Mouse (Mus musculus) gastrocnemius, adult 8-10 months (tissue): ENCODE results near the gene Pdpr. TPM values are rescaled to one million over a fixed set of nuclear protein-coding genes. Genes with fewer than 3 reads are reported as not detected.
"Not testable (repeated sequence)": the region's sequence is repeated elsewhere in the genome, so short reads cannot be mapped to it uniquely, and the experiment has no call there.

Source experiments
- DNase-seq, 2 experiments: peaks; one replicate each; pipeline ENCODE4 v3.0.0; 2022; ENCODE audit warnings: low spot score in 2 of 2
- total RNA-seq, 4 experiments: library from RNA; stranded (reverse); gene quantifications; 2 replicates each; pipeline ENCODE4 v1.2.4; 2022

The Pdpr gene
- total RNA-seq, 4 experiments from 2014 or later, result 110 to 135 (median 133) TPM

DNA sequence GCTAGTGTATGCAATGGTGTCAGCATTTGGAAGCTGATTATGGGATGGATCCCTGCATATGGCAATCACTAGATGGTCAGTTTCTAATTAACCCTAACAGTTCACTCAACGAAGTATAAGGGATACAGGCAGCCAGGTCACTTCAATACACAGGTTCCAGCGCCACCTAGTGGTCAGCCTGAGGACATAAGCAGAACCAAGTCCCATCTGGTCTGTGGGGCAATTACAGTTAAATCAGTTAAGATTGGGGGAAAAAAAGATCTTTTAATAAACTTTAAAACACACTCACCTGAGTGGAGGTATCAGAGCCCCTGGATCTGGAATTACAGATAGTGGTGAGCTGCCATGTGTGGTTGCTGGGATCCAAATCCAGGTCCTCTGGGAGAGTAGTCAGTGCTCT, 4.3 kb upstream of the Pdpr start:
- DNase-seq, result peak in 1 of 2 experiments; percentile 27

DNA sequence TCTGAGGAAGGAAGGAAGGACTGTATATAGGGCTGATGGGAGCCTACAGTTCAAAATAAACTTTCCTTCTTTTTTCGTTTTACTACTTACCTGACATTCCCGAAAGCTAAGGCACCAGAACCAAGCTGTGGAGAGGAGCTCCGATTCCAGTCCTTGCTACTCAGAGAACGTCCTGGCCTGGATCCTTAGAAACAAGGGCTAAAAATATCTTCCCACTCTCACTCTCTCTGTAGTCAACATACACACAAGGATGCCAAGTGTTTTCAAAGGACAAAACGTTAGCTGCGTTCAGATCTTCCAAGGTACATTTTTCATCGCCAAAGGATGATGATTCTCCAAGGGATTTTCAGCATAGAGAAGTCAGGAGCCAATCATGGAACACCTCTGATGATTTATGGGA, 2.7 kb upstream of the Pdpr start:
- DNase-seq, result peak; percentile 16 to 17

- DNase-seq, result not testable (repeated sequence)
Observed at GRCm38 (mm10) chr8:111092326-111092725, 2.1 kb upstream of the Pdpr start, which contains the start of gene Clec18a. Gene Clec18a, minus strand, starts transcription at chr8:111092426.

DNA sequence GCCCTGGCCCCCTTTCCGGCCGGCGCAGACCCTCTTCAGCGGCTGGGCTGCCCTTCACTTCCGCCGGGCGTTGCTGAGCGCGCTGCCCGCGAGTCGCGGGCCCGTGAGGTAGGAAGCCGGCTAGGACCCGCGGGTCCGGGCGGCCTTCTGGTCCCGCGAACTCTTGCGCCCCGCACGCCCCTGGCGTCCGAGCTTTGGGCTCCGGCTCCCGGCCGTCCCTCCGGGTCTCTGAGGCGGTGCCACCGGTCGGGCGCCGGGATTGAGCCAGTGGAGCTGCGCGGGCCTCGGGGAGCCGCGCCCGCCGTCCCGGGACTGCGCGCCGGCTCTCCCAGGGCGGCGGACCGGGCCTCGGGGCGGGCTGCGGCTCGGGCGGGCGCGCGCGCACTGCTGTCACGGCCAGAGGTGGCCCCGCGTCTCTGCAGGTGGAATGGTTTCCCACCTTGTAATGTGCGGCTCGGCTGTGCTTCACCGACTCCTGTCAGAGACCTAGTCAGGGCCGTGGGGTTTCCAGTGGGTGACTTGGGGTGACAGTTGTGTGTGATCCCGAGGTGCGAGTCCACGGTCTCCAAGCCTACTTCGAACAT, 381 bp downstream of the Pdpr start:
- DNase-seq, result peak in 1 of 2 experiments; percentile 12

DNA sequence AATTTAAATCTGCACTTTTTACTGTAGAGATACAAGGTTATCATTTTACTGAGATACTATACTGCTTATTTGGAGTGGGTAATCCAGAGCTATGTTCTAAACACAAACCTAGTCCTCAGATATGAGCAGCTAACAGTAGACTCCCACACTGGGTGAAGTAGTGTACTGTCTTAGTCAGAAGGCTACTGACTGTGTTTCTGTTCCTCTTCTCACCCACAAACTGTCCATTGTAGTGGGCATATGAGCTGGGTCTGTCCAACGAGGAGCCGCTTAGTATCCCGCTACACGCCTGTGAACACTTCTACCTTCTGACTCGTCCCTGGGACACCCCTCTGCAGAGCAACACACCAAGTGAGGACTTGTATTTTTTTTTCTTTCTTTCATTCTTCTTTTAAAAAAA, 20.5 kb downstream of the Pdpr start:
- DNase-seq, result no peak

- DNase-seq, result no peak
Observed at GRCm38 (mm10) chr8:111119481-111119880, 25.1 kb downstream of the Pdpr start.

DNA sequence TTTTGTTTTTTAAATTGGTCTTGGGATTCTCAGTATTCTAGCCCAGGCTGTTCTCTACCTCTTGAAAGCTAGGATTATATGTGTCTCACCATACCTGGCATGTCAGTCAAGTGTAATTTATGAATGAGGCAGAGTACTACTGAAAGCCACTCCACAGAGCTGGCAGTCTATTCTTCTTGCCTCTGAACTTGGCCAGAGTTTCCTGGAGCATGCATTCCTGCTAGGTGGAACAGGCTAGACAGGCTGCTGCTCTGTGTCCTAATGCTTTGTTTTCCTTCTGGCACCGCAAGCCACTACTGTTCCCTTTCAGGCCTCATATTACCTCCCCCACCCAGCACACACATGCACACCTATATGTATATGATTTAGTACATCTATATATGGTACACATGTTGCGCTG, 36.3 kb downstream of the Pdpr start:
- no peak for DNase-seq

GRCm38 (mm10) chr8:111142521-111142920, 48.1 kb downstream of the Pdpr start:
- no peak for DNase-seq

DNA sequence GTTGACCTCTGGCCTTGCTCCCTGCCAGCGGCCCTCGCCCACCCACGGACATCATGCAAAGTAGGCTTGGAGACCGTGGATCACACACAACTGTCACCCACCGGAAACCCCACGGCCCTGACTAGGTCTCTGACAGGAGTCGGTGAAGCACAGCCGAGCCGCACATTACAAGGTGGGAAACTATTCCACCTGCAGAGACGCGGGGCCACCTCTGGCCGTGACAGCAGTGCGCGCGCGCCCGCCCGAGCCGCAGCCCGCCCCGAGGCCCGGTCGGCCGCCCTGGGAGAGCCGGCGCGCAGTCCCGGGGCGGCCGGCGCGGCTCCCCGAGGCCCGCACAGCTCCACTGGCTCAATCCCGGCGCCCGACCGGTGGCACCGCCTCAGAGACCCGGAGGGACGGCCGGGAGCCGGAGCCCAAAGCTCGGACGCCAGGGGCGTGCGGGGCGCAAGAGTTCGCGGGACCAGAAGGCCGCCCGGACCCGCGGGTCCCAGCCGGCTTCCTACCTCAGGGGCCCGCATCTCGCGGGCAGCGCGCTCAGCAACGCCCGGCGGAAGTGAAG, 50.5 kb downstream of the Pdpr start:
- not testable (repeated sequence) for DNase-seq

DNA sequence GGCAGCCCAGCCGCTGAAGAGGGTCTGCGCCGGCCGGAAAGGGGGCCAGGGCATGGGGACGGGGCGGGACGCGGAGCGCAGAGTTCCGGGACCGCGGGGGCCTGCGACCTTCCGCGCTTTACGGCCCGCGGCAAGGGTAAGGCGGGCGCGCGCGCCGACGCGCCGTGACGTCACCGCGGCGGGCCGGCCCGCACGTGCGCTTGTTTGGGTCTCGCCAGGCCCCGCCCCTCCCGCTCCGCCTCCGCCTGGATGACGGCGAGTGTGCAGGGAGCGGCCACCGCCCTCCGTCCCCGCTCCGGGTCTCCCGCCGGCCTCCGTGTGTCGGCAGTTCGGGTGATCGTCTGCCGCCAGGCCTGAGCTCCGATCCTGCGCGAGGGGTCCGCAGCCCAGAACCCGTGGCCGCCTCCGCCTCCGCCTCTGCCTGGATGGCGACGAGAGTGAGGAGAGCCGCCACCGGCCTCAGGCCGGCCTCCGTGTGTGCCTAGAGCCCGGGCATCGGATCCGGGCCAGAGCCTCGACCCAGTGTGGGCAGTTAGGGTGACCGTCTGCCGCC, 51.1 kb downstream of the Pdpr start:
- DNase-seq, result peak; percentile 88 to 91

DNA sequence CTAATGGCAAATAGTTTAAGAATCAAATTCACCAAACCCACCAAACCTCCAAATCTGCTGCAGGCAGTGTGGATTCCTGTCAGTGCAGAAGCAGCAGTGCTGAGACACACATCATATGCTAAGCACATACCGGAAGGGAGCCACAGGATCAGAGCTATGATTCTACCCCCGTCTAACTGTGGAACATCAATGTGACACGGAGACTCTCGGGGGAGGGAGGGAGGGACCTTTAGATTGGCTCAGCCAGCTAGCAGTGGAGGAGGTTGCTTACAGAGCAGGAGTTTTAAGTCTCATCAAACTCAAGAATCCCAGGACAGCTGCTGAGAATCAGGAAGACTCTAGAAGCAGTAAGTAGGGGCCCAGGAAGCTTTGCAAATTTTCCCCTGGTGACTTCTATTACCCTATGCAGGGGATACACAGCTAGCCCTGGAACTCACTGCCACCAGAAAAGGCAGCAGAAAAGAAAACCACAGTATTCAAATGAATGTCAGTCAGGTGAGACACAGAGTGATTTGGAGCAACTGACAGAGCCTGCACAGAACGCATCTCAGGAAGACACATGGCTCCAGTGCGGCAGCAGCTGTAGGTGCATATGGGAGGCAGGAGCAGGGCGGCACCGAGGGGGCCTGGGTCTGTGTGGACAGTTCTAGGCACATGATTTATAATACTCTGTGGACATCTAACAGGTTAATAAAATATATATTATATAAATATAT, 61.4 kb downstream of the Pdpr start:
- DNase-seq, result no peak

DNA sequence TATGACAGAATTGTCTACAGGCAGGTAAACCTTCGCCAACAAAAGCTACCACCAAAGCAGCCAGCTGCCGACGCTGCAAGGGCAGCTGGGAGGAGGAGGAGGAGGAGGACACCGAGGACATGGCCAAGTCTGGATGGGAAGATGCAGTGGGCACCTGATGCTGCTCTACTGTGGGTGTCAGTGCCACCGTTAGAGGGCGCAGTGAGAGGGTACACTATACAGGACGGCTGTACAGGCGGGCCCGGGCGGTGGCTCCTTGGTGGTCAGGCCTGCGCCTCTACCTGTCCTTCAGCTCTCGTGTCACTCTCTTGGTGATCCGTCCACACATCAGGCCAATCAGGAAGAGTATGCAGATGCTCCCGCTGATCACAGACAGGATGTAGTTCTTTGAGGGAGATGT, 63.2 kb downstream of the Pdpr start:
- peak; percentile 31 to 39 for DNase-seq

- DNase-seq, result no peak
Observed at GRCm38 (mm10) chr8:111171661-111172060, 77.2 kb downstream of the Pdpr start.

DNA sequence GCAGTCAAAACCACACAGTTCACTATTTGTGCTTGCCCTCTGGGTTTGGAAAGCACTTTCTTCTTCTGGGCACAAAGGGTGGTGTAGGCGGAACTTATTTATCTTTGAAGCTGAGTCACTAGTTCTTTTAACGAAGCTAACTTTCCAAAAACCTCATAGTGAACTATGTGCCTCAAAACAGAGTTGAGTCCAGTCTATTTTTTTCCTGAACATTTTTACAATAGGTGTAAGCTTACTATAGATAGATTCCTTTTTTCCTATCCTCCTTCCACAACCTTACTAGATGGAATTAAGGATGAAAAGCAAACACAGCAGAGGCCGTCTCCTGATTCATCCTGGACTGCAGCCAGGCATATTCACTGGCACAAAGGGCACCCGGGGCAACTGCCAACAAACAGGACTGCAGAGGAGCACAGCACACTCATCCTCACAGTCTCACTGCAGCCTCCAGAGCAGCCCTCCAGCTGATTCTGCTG, 91.1 kb downstream of the Pdpr start:
- peak in 1 of 2 experiments; percentile 10 for DNase-seq

Other genes starting within 250 kb of the Pdpr start
- 10 to 100 TPM; 61.0 to 68.2 (median 64.3) TPM for gene Cog4, start 248.0 kb upstream of the Pdpr start, total RNA-seq
- gene Sf3b3, start 247.8 kb upstream of the Pdpr start, total RNA-seq, result 10 to 100 TPM; 14.1 to 19.3 (median 14.3) TPM
- 1 to 10 TPM; 3.6 to 4.5 (median 4.0) TPM for gene Fuk, start 192.1 kb upstream of the Pdpr start, total RNA-seq
- 10 to 100 TPM; 45.0 to 59.2 (median 50.7) TPM for gene St3gal2, start 174.7 kb upstream of the Pdpr start, total RNA-seq
- 10 to 100 TPM; 28.7 to 31.0 (median 29.5) TPM for gene Ddx19a, start 96.8 kb upstream of the Pdpr start, total RNA-seq
- gene Ddx19b, start 62.9 kb upstream of the Pdpr start, total RNA-seq, result 10 to 100 TPM; 12.2 to 15.2 (median 13.7) TPM
- gene Aars, start 61.5 kb upstream of the Pdpr start, total RNA-seq, result 10 to 100 TPM; 41.3 to 51.9 (median 48.3) TPM
- gene Exosc6, start 38.3 kb upstream of the Pdpr start, total RNA-seq, result not detected
- gene Clec18a, start 2.2 kb upstream of the Pdpr start, total RNA-seq, result under 1 TPM; 0.13 to 0.54 (median 0.29) TPM
- 10 to 100 TPM; 31.4 to 34.4 (median 32.8) TPM for gene Glg1, start 164.6 kb downstream of the Pdpr start, total RNA-seq
- gene Rfwd3, start 205.6 kb downstream of the Pdpr start, total RNA-seq, result 1 to 10 TPM; 4.1 to 4.7 (median 4.2) TPM
- 1 to 10 TPM in 1 of 4 experiments, under 1 TPM in 3; 0.29 to 1.6 (median 0.76) TPM for gene Mlkl, start 243.5 kb downstream of the Pdpr start, total RNA-seq